Mouse (Mus musculus) spleen, adult 2 months (tissue): ENCODE results near the gene Srpk2. TPM values are rescaled to one million over a fixed set of nuclear protein-coding genes. Genes with fewer than 3 reads are reported as not detected.

ENCODE experiments used
- DNase-seq, 2 experiments: peaks; one replicate each; pipeline versions ENCODE4 v3.0.0 to v3.0.0-alpha.2; 2012 to 2021; ENCODE audit warnings: low spot score in 2 of 2, low read depth in 1 of 2
- H3K27ac ChIP-seq: fragments of 200-500 bp; 2 replicates; pipeline ENCODE4 v1.5.1; 2012; ENCODE audit warnings: low read length, inconsistent platforms; ENCODE audit not compliant: insufficient read depth
- H3K27me3 ChIP-seq: fragments of 200-500 bp; 2 replicates; pipeline ENCODE4 v1.6.1; 2012; ENCODE audit warnings: mild to moderate bottlenecking, moderate library complexity, low read length, inconsistent platforms; ENCODE audit not compliant: control insufficient read depth, insufficient read depth
- H3K36me3 ChIP-seq: fragments of 200-500 bp; 2 replicates; pipeline ENCODE4 v1.6.1; 2012; ENCODE audit warnings: mild to moderate bottlenecking, low read length, inconsistent platforms; ENCODE audit not compliant: control insufficient read depth, insufficient read depth
- H3K4me1 ChIP-seq: fragments of 200-500 bp; 2 replicates; pipeline ENCODE4 v1.6.1; 2011; ENCODE audit warnings: inconsistent platforms; ENCODE audit not compliant: control insufficient read depth, insufficient read depth, insufficient read length
- H3K4me3 ChIP-seq: fragments of 200-500 bp; 2 replicates; pipeline ENCODE4 v1.5.1; 2011; ENCODE audit warnings: mild to moderate bottlenecking, inconsistent platforms; ENCODE audit not compliant: insufficient read depth, insufficient read length; ENCODE audit errors: extremely low read depth
- CTCF ChIP-seq: fragments of 200-500 bp; IDR thresholded peaks from 2 replicates; pipeline ENCODE4 v1.5.1; 2011; ENCODE audit warnings: mild to moderate bottlenecking, inconsistent platforms; ENCODE audit not compliant: insufficient read depth, insufficient read length, insufficient replicate concordance; ENCODE audit errors: extremely low read depth
- POLR2A ChIP-seq: fragments of 200-500 bp; IDR thresholded peaks from 2 replicates; pipeline ENCODE4 v1.6.1; 2011; ENCODE audit warnings: low read depth, low read length, inconsistent platforms
- WGBS: fragments of 180-500 bp; shearing (Covaris S2); methylation state at CpG from one replicate; pipeline ENCODE4 v1.1.7; 2018; 5-methylcytosine and 5-hydroxymethylcytosine counted together
- polyA plus RNA-seq: library from polyadenylated mRNA; depleted of rRNA; stranded (reverse); fragments of >200 nt; gene quantifications from 2 replicates; pipeline ENCODE4 v1.2.3, GENCODE M21; 2012

Gene Srpk2
- polyA plus RNA-seq, 1 experiment, result 4.1 TPM

DNA sequence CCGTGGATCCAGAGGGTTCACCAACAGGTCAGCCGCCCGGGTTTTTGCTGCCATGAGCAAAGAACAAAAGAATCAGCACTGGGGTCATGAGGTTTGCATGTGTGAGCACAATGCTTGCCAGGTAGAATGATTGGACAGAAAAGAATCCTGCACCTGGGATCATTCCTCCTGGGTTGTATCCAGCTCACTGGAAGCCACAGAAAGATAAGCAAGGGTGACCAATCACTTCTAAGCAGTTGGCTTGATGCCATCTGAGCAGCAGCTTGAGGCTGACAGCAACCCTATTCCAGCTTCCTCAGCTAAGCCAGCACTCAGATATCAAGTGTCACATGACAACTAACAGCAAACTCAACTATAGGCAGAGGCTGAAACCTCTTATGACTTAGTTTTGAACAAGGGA, 165.7 kb downstream of the Srpk2 start:
- 91% methylated on average over 3 of the region's 3 CpGs for WGBS
- H3K4me1 ChIP-seq, result no peaks in the 10 kb centered on the region
- DNase-seq, result no peak
- no peak overlapping the region for H3K27ac ChIP-seq
- H3K27me3 ChIP-seq, result no peaks in the 10 kb centered on the region
- no peak overlapping the region for H3K4me3 ChIP-seq
- H3K36me3 ChIP-seq, result peaks cover 17% of the 10 kb centered on the region
- TF ChIP-seq POLR2A, result no peak
- no peak for TF ChIP-seq CTCF

DNA sequence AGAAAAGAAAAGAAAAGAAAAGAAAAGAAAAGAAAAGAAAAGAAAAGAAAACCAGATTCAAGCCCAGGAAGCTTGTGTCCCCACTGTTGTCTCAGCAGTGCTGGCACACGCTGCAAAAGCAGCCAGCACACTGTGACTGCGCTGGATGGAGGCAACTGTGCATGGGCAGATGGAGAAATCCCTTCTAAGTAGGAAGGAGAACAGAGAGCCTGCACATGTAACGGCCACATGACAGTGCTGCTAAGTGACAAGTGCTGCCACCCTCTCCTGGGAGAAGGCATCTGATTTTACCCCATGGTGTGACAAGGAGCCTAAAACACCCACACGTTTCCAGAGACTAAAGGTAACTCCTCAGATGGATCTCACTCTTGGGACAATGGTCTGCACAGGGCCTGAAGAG, 166.6 kb downstream of the Srpk2 start:
- H3K4me1 ChIP-seq, result no peaks in the 10 kb centered on the region
- no peak for DNase-seq
- H3K36me3 ChIP-seq, result peaks cover 21% of the 10 kb centered on the region
- H3K27me3 ChIP-seq, result no peaks in the 10 kb centered on the region
- WGBS, result 92% methylated on average over 4 of the region's 4 CpGs
- H3K4me3 ChIP-seq, result no peak overlapping the region
- TF ChIP-seq CTCF (no peak), POLR2A (no peak)
- H3K27ac ChIP-seq, result no peak overlapping the region

DNA sequence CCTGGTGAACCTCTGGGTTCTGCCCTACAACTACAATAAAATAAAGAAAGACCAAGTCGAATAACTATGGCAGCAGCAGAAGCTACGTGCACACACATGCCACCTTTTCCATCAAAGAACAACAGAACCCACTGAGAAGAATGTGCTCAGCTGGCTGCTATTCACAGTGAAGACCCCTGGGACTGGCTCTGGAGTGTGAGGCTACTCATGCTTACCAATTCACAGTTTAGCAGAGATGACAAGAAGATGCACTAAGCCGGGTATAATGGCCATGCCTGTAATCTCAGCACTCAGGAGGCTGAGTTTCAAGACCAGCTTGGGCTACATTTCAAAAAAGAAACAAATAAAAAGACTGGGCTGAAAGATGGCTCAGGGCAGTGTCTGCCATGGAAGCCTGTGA, 167.5 kb downstream of the Srpk2 start:
- peaks cover 20% of the 10 kb centered on the region for H3K36me3 ChIP-seq

DNA sequence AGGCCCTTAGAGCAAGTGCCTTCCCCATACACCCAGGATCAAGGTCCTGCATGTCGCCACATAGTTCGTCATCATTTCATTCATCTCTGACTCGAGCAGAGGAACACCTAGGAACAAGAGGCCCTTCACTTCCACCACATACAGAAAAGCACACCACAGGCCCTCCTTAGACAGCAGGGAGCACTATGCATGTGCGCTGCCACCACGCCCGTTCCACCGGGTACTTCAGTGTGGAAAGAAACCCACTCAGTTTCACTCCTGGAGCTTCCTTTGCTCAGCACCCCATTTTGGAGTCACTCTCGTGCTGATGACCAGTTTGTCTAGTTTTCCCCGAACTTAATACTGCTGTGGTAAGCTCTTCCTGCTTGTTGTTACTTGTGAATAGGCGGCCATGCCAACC, 169.4 kb downstream of the Srpk2 start:
- no peak for TF ChIP-seq POLR2A
- TF ChIP-seq CTCF, result no peak
- Histone ChIP-seq H3K4me3 (no peak overlapping the region), H3K27ac (no peak overlapping the region), H3K27me3 (no peaks in the 10 kb centered on the region), H3K4me1 (no peaks in the 10 kb centered on the region), H3K36me3 (peaks cover 20% of the 10 kb centered on the region)
- no peak for DNase-seq
- WGBS, result 93% methylated on average over 10 of the region's 10 CpGs

More for the DNA sequence above, 167.5 kb downstream of the Srpk2 start:
- Histone ChIP-seq H3K27ac (no peak overlapping the region), H3K4me1 (no peaks in the 10 kb centered on the region), H3K27me3 (no peaks in the 10 kb centered on the region), H3K4me3 (no peak overlapping the region)
- 89% methylated on average over 3 of the region's 3 CpGs for WGBS
- no peak for TF ChIP-seq CTCF
- TF ChIP-seq POLR2A, result no peak
- DNase-seq, result no peak

DNA sequence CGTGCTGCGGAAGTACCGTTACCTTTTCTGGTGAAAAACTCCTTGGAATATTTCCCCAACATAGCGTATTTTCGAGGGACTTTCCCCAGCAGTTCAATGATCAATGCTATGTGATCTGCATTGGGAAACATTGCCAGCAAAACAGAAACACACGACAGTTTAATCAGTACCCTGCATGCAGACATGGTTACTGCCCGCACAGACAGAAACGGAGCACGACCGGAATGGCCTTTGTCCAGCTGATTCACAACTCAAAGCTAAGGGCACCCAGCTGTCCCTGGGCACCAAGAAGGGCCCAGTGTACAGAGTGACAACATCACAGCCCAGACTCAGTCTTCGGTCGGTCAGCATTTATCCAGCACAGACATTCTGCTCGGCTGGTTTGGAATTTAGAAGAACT, 170.9 kb downstream of the Srpk2 start:
- DNase-seq, result no peak

DNA sequence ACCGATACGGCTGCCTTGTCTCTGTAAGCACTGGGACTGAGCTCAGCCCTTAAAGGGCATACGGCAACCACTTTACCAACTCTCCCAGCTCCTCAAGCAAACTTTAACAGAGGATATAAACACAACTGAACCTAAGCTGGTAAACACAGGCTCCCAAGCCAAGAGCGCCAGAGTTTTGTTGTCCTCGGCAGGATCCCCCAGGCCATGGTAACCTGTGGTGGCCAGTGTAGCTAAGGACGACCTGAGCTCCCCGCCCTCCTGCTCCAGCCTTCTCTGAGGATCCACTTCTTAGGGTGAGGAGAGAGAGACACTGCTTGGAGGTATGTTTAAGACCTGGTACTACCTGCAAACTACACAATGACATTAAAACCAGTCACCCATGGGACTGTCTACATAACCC, 171.9 kb downstream of the Srpk2 start:
- no peak for DNase-seq
- whole genome bisulfite sequencing, result 95% methylated on average over 7 of the region's 7 CpGs
- H3K36me3 ChIP-seq, result peaks cover 13% of the 10 kb centered on the region
- H3K27me3 ChIP-seq, result no peaks in the 10 kb centered on the region
- TF ChIP-seq POLR2A, result no peak
- TF ChIP-seq CTCF, result no peak
- H3K27ac ChIP-seq, result no peak overlapping the region
- H3K4me3 ChIP-seq, result no peak overlapping the region
- H3K4me1 ChIP-seq, result no peaks in the 10 kb centered on the region

More for the DNA sequence above, 170.9 kb downstream of the Srpk2 start:
- 94% methylated on average over 13 of the region's 13 CpGs for WGBS
- no peaks in the 10 kb centered on the region for H3K27me3 ChIP-seq
- TF ChIP-seq POLR2A (no peak), CTCF (no peak)
- no peak overlapping the region for H3K4me3 ChIP-seq
- peaks cover 15% of the 10 kb centered on the region for H3K36me3 ChIP-seq
- no peaks in the 10 kb centered on the region for H3K4me1 ChIP-seq
- H3K27ac ChIP-seq, result no peak overlapping the region

DNA sequence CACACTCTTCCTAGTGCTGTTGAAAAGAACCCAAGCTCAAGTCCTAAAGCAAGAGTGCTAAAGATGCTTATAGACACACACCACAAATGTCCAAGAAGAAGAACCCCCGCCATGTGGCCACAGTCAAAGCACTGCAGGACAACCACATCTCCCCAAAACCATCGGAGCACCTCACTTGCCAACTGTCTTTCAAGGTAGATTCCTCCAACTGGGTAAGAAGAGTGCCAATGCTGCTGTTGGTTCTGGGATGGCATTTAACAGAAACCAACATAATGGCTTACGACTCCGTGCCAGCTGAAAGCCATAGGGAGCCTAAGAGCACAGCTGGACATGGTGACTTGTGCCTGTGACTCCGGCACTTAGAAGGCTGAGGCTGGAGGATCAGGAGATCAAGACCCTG, 173.0 kb downstream of the Srpk2 start:
- Histone ChIP-seq H3K4me3 (no peak overlapping the region), H3K4me1 (no peaks in the 10 kb centered on the region), H3K27me3 (no peaks in the 10 kb centered on the region), H3K27ac (no peak overlapping the region), H3K36me3 (peaks cover 13% of the 10 kb centered on the region)
- TF ChIP-seq CTCF (no peak), POLR2A (no peak)
- no peak for DNase-seq
- WGBS, result 96% methylated on average over 5 of the region's 5 CpGs
